Mouse (Mus musculus) stomach, postnatal 0 days (tissue): ENCODE measurements at regions not wholly inside any gene's neighbourhood (a gene's known extent, or its start where the extent isn't known, plus 50 kb on each side); places are given as distances from the start of the nearest gene placed in this dataset.
A peak's percentile ranks its signal among the peaks of the same experiment; 100 is the strongest.

Source experiments
- CTCF ChIP-seq: IDR thresholded peaks from 2 replicates; pipeline ENCODE4 v1.5.1; 2016; ENCODE audit warnings: antibody characterized with exemption, low read depth, mild to moderate bottlenecking, moderate library complexity
- EP300 ChIP-seq: optimal IDR thresholded peaks from 2 replicates; pipeline ENCODE3; 2016; ENCODE audit warnings: antibody characterized with exemption

GRCm38 (mm10) chr6:49750544-49750943 lies 72.0 kb upstream of the Npy start:
- TF ChIP-seq CTCF = peak; percentile 57
- TF ChIP-seq EP300 = no peak
